Mouse (Mus musculus) pancreas, adult 10 weeks (tissue): Measurements from ENCODE around the gene Cldn34b3. TPM values are rescaled to one million over a fixed set of nuclear protein-coding genes. Genes with fewer than 3 reads are reported as not detected.

Experiments
- polyA plus RNA-seq: library from polyadenylated mRNA; stranded (reverse); fragments of 350-450 nt; fragmentation: Illumina TruSeq; extraction: RNeasy Lipid Tissue Mini Kit (QIAGEN cat#74804); gene quantifications from one replicate; pipeline ENCODE4 v1.2.3, GENCODE M21; 2015; ENCODE audit warnings: low read depth, low replicate concordance; ENCODE audit not compliant: insufficient read depth

Gene Cldn34b3
- polyA plus RNA-seq, result not detected

DNA sequence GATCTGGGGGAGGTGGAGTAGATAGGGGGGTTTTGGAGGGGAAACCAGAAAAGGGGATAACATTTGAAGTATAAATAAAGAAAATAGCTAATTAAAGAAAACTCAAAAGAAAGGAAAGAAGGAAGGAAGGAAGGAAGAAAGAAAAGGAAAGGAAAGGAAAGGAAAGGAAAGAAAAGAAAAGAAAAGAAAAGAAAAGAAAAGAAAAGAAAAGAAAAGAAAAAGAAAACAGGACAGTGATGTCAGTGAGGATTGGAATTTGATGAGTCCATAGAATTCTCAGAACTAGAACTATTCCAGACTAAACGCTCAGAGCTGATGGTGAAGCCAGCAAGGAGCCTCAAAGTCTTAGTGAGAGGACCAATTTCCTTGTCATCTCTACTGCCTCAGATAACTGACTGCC, at the start of gene Cldn34b3:
TSS of gene Cldn34b3 (plus strand) at position 301 of the 400 bp plus-strand sequence.

Other genes starting within 250 kb of the Cldn34b3 start
- not detected for gene Cldn34b4, start 129.0 kb downstream of the Cldn34b3 start, polyA plus RNA-seq